11 mouse cellular contexts compared by ENCODE assay signal in the genomic region with DNA sequence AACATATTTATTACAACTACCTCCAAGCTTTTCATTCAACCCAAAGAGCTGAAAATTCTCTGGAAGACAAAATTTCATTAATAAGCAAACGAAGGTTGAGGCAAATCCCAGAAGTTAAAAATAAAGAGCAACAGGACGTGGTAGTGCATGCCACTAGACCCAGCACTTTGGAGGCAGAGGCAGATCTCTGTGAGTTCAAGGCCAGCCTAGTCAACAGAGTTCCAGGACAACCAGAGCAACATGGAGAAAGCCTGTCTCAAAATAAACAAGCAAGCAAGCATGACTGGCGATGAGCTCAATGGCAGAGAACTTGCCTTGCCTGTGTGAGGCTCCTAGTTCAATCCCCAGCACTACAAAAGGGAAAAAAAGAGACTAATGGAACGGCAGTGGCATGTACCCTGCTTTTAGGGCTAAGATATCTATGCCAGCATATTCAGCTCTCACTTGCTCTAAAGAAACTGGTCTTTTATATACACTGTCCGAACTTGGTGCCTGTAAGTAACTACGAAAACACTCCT. TPM values are rescaled to one million over a fixed set of nuclear protein-coding genes. Genes with fewer than 3 reads are reported as not detected.
DNase-seq lines count a peak whose midpoint lies in the region; ATAC-seq and TF ChIP-seq lines count a peak whose summit lies in the region.
"Had no signal": no experiment of that assay in that cellular context is flagged by ENCODE, and none has a peak within 500 bp of the region (broad histone marks: within the 10 kb centered on the region; RNA-seq: fewer than 3 reads in every experiment).

No protein-coding gene starts in this region.

- TF ChIP-seq POLR2A in small intestine, adult 2 months (IDR thresholded peaks at IDR 0.05; ENCODE audit: low read depth, low read length), result no peak

- no peaks in the 10 kb centered on the region for H3K9me3 ChIP-seq in lung, embryonic 14.5 days (ENCODE audit: low read depth, low read length)
- H3K9me3 ChIP-seq in hindbrain, embryonic 16.5 days (ENCODE audit: control insufficient read depth, low read length), result no peaks in the 10 kb centered on the region
- H3K9me3 ChIP-seq: limb, embryonic 15.5 days had no signal

- no peaks in the 10 kb centered on the region for H3K36me3 ChIP-seq in lung, embryonic 14.5 days (ENCODE audit: insufficient read depth)
- H3K36me3 ChIP-seq in hindbrain, embryonic 16.5 days (ENCODE audit: control insufficient read depth, insufficient read depth, low read length), result no peaks in the 10 kb centered on the region
- peaks cover 5% of the 10 kb centered on the region; the same call in 1 of the 2 replicates for H3K36me3 ChIP-seq in small intestine, adult 2 months (ENCODE audit: control insufficient read depth, insufficient read depth, low read length)
- H3K36me3 ChIP-seq: limb, embryonic 15.5 days had no signal

- DNase-seq in gastrocnemius, adult 2 months, result no peak
- DNase-seq in gastrocnemius, postnatal 25 days, result no peak
- no peak for DNase-seq in lung, embryonic 14.5 days
- DNase-seq in lung, adult 18-20 months, result no peak
- no peak for DNase-seq in yolk sac, embryonic 10.5 days (ENCODE audit: low spot score)
- DNase-seq in cerebellum, postnatal 10 days, result no peak
- DNase-seq: gastrocnemius, postnatal 10 days had no signal

- H3K27me3 ChIP-seq in lung, embryonic 14.5 days (ENCODE audit: insufficient read depth, low read length), result no peaks in the 10 kb centered on the region
- H3K27me3 ChIP-seq in hindbrain, embryonic 16.5 days (replicated peaks; ENCODE audit: control insufficient read depth, insufficient read depth, low read length), result no peaks in the 10 kb centered on the region
- H3K27me3 ChIP-seq in small intestine, adult 2 months (ENCODE audit: control insufficient read depth, insufficient read depth, low read length), result no peaks in the 10 kb centered on the region
- H3K27me3 ChIP-seq: limb, embryonic 15.5 days had no signal

- ATAC-seq in lung, embryonic 14.5 days (ENCODE audit: insufficient read depth), result no peak
- ATAC-seq in hindbrain, embryonic 16.5 days, result no peak

- H3K9ac ChIP-seq in lung, embryonic 14.5 days, result no peak overlapping the region
- no peak overlapping the region for H3K9ac ChIP-seq in hindbrain, embryonic 16.5 days (ENCODE audit: low read depth, low read length)
- H3K9ac ChIP-seq: limb, embryonic 15.5 days had no signal

- peak overlapping the region; percentile 87 for H3K4me3 ChIP-seq in gastrocnemius, adult 2 months
- no peak overlapping the region for H3K4me3 ChIP-seq in lung, embryonic 14.5 days (ENCODE audit: low read depth, low read length)
- peak overlapping the region; percentile 64 for H3K4me3 ChIP-seq in hindbrain, embryonic 16.5 days (ENCODE audit: low read length)
- H3K4me3 ChIP-seq in small intestine, adult 2 months (ENCODE audit: low read depth, low read length), result peak overlapping the region; percentile 35

- WGBS in lung, embryonic 14.5 days, result 86% methylated on average over 6 of the region's 6 CpGs
- 93% methylated on average over 6 of the region's 6 CpGs for WGBS in hindbrain, embryonic 16.5 days
- WGBS in small intestine, adult 2 months, result 42% methylated on average over 6 of the region's 6 CpGs

- intact Hi-C loops in gastrocnemius, adult 2 months (cut with DNase I), result no loop called here

- peak overlapping the region; percentile 61 for H3K4me2 ChIP-seq in lung, embryonic 14.5 days
- H3K4me2 ChIP-seq in hindbrain, embryonic 16.5 days (ENCODE audit: low read length), result peak overlapping the region; percentile 75

- no peaks in the 10 kb centered on the region; the same call in 1 of the 2 replicates for H3K4me1 ChIP-seq in lung, embryonic 14.5 days (ENCODE audit: insufficient read depth)
- peaks cover 9% of the 10 kb centered on the region for H3K4me1 ChIP-seq in hindbrain, embryonic 16.5 days (ENCODE audit: control insufficient read depth, insufficient read depth, low read depth, low read length)
- peaks cover 12% of the 10 kb centered on the region for H3K4me1 ChIP-seq in small intestine, adult 2 months (ENCODE audit: control insufficient read depth, insufficient read depth, insufficient read length, low read length)

- no peak for TF ChIP-seq CTCF in gastrocnemius, adult 2 months (IDR thresholded peaks at IDR 0.05)
- TF ChIP-seq CTCF in lung, embryonic 14.5 days (IDR thresholded peaks at IDR 0.05; ENCODE audit: low read depth), result no peak
- no peak for TF ChIP-seq CTCF in small intestine, adult 2 months (IDR thresholded peaks at IDR 0.05; ENCODE audit: extremely low read depth, insufficient read length, insufficient replicate concordance, low read depth, low read length)

- no peak overlapping the region; the same call in 1 of the 2 replicates for H3K27ac ChIP-seq in gastrocnemius, adult 2 months
- no peak overlapping the region for H3K27ac ChIP-seq in lung, embryonic 14.5 days (ENCODE audit: low read depth)
- H3K27ac ChIP-seq in hindbrain, embryonic 16.5 days (ENCODE audit: low read depth, low read length), result no peak overlapping the region
- 0 out of 2 replicates have a peak overlapping the region, but pooled peaks have one; percentile 3 for H3K27ac ChIP-seq in small intestine, adult 2 months (ENCODE audit: insufficient read depth, low read depth, low read length)
- H3K27ac ChIP-seq: layer of hippocampus, adult 2 months; limb, embryonic 15.5 days had no signal

RNA-seq across cellular contexts. Expression of gene Ctnnd1, which starts 3.5 kb away (rescaled TPM):
- total RNA-seq in gastrocnemius, adult 2 months (2021), result 10 to 100 TPM; 25.8 to 35.1 TPM
- total RNA-seq in gastrocnemius, postnatal 25 days (2021), result 10 to 100 TPM; 29.6 to 31.2 TPM
- 59.9 and 63.3 TPM in 2 replicates for polyA plus RNA-seq in lung, embryonic 14.5 days (2014; fragmentation: Nextera tagmentation; extraction: Ambion mirVana)
- 24.4 and 31.8 TPM in 2 replicates for polyA plus RNA-seq in hindbrain, embryonic 16.5 days (2015; fragmentation: Nextera tagmentation; extraction: Ambion mirVana)
- polyA plus RNA-seq in small intestine, adult 2 months (2012; rRNA removed), result 29.0 and 80.2 TPM in 2 replicates

RNA-seq across cellular contexts. Expression of gene Btbd18, which starts 11.8 kb away (rescaled TPM):
- total RNA-seq in gastrocnemius, adult 2 months (2021), result not detected
- not detected for total RNA-seq in gastrocnemius, postnatal 25 days (2021)
- polyA plus RNA-seq in lung, embryonic 14.5 days (2014; fragmentation: Nextera tagmentation; extraction: Ambion mirVana), result 0.22 and 0.39 TPM in 2 replicates
- 0.26 and 0.44 TPM in 2 replicates for polyA plus RNA-seq in hindbrain, embryonic 16.5 days (2015; fragmentation: Nextera tagmentation; extraction: Ambion mirVana)
- not detected in 2 replicates for polyA plus RNA-seq in small intestine, adult 2 months (2012; rRNA removed)
- total RNA-seq: layer of hippocampus, adult 2 months had no signal

RNA-seq across cellular contexts. Expression of gene Selenoh, which starts 23.5 kb away (rescaled TPM):
- total RNA-seq in gastrocnemius, adult 2 months (2021), result 10 to 100 TPM; 10.7 to 16.4 TPM
- 10 to 100 TPM in 1 of 2 experiments, 1 to 10 TPM in 1; 9.7 to 11.9 TPM for total RNA-seq in gastrocnemius, postnatal 25 days (2021)
- 419 and 427 TPM in 2 replicates for polyA plus RNA-seq in lung, embryonic 14.5 days (2014; fragmentation: Nextera tagmentation; extraction: Ambion mirVana)
- 184 and 198 TPM in 2 replicates for polyA plus RNA-seq in hindbrain, embryonic 16.5 days (2015; fragmentation: Nextera tagmentation; extraction: Ambion mirVana)
- 42.8 and 47.3 TPM in 2 replicates for polyA plus RNA-seq in small intestine, adult 2 months (2012; rRNA removed)

RNA-seq across cellular contexts. Expression of gene Gm28635, which starts 30.7 kb away (rescaled TPM):
- total RNA-seq in gastrocnemius, adult 2 months (2021), result 1 to 10 TPM; 1.1 to 1.9 TPM
- 1 to 10 TPM in 1 of 2 experiments, under 1 TPM in 1; 0.94 to 3.4 TPM for total RNA-seq in gastrocnemius, postnatal 25 days (2021)
- not detected in 2 replicates for polyA plus RNA-seq in lung, embryonic 14.5 days (2014; fragmentation: Nextera tagmentation; extraction: Ambion mirVana)
- polyA plus RNA-seq in hindbrain, embryonic 16.5 days (2015; fragmentation: Nextera tagmentation; extraction: Ambion mirVana), result not detected in 2 replicates
- polyA plus RNA-seq in small intestine, adult 2 months (2012; rRNA removed), result not detected in 2 replicates
- total RNA-seq: gastrocnemius, postnatal 10 days had no signal
- polyA plus RNA-seq: limb, embryonic 15.5 days had no signal

RNA-seq across cellular contexts. Expression of gene Med19, which starts 31.1 kb away (rescaled TPM):
- 1 to 10 TPM; 6.8 to 7.9 TPM for total RNA-seq in gastrocnemius, adult 2 months (2021)
- total RNA-seq in gastrocnemius, postnatal 25 days (2021), result 1 to 10 TPM; 6.7 to 7.6 TPM
- polyA plus RNA-seq in lung, embryonic 14.5 days (2014; fragmentation: Nextera tagmentation; extraction: Ambion mirVana), result 44.8 and 45.4 TPM in 2 replicates
- polyA plus RNA-seq in hindbrain, embryonic 16.5 days (2015; fragmentation: Nextera tagmentation; extraction: Ambion mirVana), result 50.7 and 51.3 TPM in 2 replicates
- polyA plus RNA-seq in small intestine, adult 2 months (2012; rRNA removed), result 2.7 and 5.1 TPM in 2 replicates
